23 mouse cellular contexts compared by ENCODE assay signal in the genomic region with DNA sequence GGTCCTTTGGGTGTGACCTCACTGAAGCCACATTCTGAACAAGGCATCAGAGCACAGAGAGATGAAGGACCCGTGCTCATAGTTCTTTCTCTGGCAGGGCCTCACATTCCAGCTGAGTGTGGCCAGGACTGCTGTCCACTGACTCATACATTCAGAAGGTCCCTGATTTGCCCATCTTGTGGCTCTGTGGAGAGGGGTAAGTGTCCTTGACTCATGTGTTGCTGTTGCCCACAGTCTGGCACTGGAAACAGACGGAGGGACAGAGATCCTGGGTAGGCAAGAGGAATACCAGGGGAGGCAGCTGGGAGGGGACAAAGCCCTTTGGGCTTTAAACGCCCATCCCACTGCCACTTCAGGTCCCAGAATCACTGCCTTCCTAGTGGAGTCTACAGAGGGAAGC. TPM values are rescaled to one million over a fixed set of nuclear protein-coding genes. Genes with fewer than 3 reads are reported as not detected.
DNase-seq lines count a peak whose midpoint lies in the region; ATAC-seq lines count a peak whose summit lies in the region.
"Had no signal": no experiment of that assay in that cellular context is flagged by ENCODE, and none has a peak within 500 bp of the region (broad histone marks: within the 10 kb centered on the region; RNA-seq: fewer than 3 reads in every experiment).

No protein-coding gene starts in this region.

- H3K4me2 ChIP-seq in hindbrain, embryonic 16.5 days (ENCODE audit: low read length): no peak overlapping the region
- no peak overlapping the region for H3K4me2 ChIP-seq in neural tube, embryonic 12.5 days (replicated peaks)
- H3K4me2 ChIP-seq: embryonic facial prominence, embryonic 13.5 days; heart, embryonic 15.5 days; kidney, embryonic 15.5 days; limb, embryonic 15.5 days; midbrain, embryonic 12.5 days had no signal

- peak; percentile 67 for DNase-seq in adrenal gland, adult 2 months
- DNase-seq in adrenal gland, postnatal 25 days: no peak
- DNase-seq in hindbrain, embryonic 10.5 days (ENCODE audit: low spot score): no peak
- no peak for DNase-seq in neural tube, embryonic 10.5 days (ENCODE audit: extremely low spot score, low spot score)
- no peak for DNase-seq in ovary, postnatal 14 days (ENCODE audit: low spot score)
- DNase-seq: cerebellum, adult 11-12 months; gastrocnemius, postnatal 25 days; heart, adult 2 months; heart, postnatal 4 days; kidney, postnatal 4 days; right cerebral cortex, adult 18-20 months; thymus, postnatal 14 days had no signal

- H3K27ac ChIP-seq in hindbrain, embryonic 16.5 days (ENCODE audit: low read depth, low read length): peak overlapping the region; percentile 6; the same call in 1 of the 2 replicates
- H3K27ac ChIP-seq in hindbrain, embryonic 10.5 days: no peak overlapping the region
- H3K27ac ChIP-seq in neural tube, embryonic 12.5 days: no peak overlapping the region
- H3K27ac ChIP-seq: embryonic facial prominence, embryonic 13.5 days; heart, adult 2 months; heart, embryonic 15.5 days; kidney, embryonic 15.5 days; limb, embryonic 15.5 days; midbrain, embryonic 12.5 days had no signal

- no peak for ATAC-seq in hindbrain, embryonic 16.5 days
- ATAC-seq in neural tube, embryonic 12.5 days (ENCODE audit: low FRiP score, low read depth): no peak
- ATAC-seq: intestine, postnatal 0 days; lung, postnatal 0 days had no signal

- H3K9me3 ChIP-seq in hindbrain, embryonic 16.5 days (ENCODE audit: control insufficient read depth, low read length): no peaks in the 10 kb centered on the region
- no peaks in the 10 kb centered on the region for H3K9me3 ChIP-seq in hindbrain, embryonic 10.5 days
- H3K9me3 ChIP-seq in neural tube, embryonic 12.5 days: no peaks in the 10 kb centered on the region
- H3K9me3 ChIP-seq: embryonic facial prominence, embryonic 13.5 days; G1E; heart, embryonic 15.5 days; kidney, embryonic 15.5 days; limb, embryonic 15.5 days; midbrain, embryonic 12.5 days had no signal

- no peaks in the 10 kb centered on the region for H3K27me3 ChIP-seq in hindbrain, embryonic 16.5 days (replicated peaks; ENCODE audit: control insufficient read depth, insufficient read depth, low read length)
- H3K27me3 ChIP-seq in hindbrain, embryonic 10.5 days (ENCODE audit: insufficient read depth, poor library complexity, severe bottlenecking): no peaks in the 10 kb centered on the region
- no peaks in the 10 kb centered on the region for H3K27me3 ChIP-seq in neural tube, embryonic 12.5 days (replicated peaks)
- H3K27me3 ChIP-seq: embryonic facial prominence, embryonic 13.5 days; heart, embryonic 15.5 days; kidney, embryonic 15.5 days; limb, embryonic 15.5 days had no signal

- no peaks in the 10 kb centered on the region for H3K36me3 ChIP-seq in hindbrain, embryonic 16.5 days (ENCODE audit: control insufficient read depth, insufficient read depth, low read length)
- H3K36me3 ChIP-seq in hindbrain, embryonic 10.5 days: peaks cover 35% of the 10 kb centered on the region
- H3K36me3 ChIP-seq in neural tube, embryonic 12.5 days: peaks cover 4% of the 10 kb centered on the region; the same call in 1 of the 2 replicates
- H3K36me3 ChIP-seq: midbrain, embryonic 12.5 days had no signal

- no peak overlapping the region for H3K4me3 ChIP-seq in hindbrain, embryonic 16.5 days (ENCODE audit: low read length)
- no peak overlapping the region for H3K4me3 ChIP-seq in hindbrain, embryonic 10.5 days
- no peak overlapping the region for H3K4me3 ChIP-seq in neural tube, embryonic 12.5 days
- H3K4me3 ChIP-seq: embryonic facial prominence, embryonic 13.5 days; heart, adult 2 months; heart, embryonic 15.5 days; kidney, embryonic 15.5 days; limb, embryonic 15.5 days; midbrain, embryonic 12.5 days; myocyte had no signal

- WGBS in hindbrain, embryonic 16.5 days: 84% methylated on average over 3 of the region's 3 CpGs
- WGBS in hindbrain, embryonic 10.5 days: 89% methylated on average over 3 of the region's 3 CpGs
- 88% methylated on average over 3 of the region's 3 CpGs for WGBS in neural tube, embryonic 12.5 days

- H3K9ac ChIP-seq in hindbrain, embryonic 16.5 days (ENCODE audit: low read depth, low read length): no peak overlapping the region
- peak overlapping the region; percentile 9; the same call in 1 of the 2 replicates for H3K9ac ChIP-seq in neural tube, embryonic 12.5 days
- H3K9ac ChIP-seq: embryonic facial prominence, embryonic 13.5 days; heart, embryonic 15.5 days; kidney, embryonic 15.5 days; limb, embryonic 15.5 days; midbrain, embryonic 12.5 days had no signal

- no peaks in the 10 kb centered on the region; the same call in 1 of the 2 replicates for H3K4me1 ChIP-seq in hindbrain, embryonic 16.5 days (ENCODE audit: control insufficient read depth, insufficient read depth, low read depth, low read length)
- H3K4me1 ChIP-seq in hindbrain, embryonic 10.5 days (replicated peaks): peaks cover 11% of the 10 kb centered on the region; the same call in 1 of the 2 replicates
- no peaks in the 10 kb centered on the region for H3K4me1 ChIP-seq in neural tube, embryonic 12.5 days
- H3K4me1 ChIP-seq: embryonic facial prominence, embryonic 13.5 days; heart, embryonic 15.5 days; kidney, embryonic 15.5 days; limb, embryonic 15.5 days; midbrain, embryonic 12.5 days had no signal

RNA-seq across cellular contexts. Expression of gene Ubiad1, which starts 9.5 kb away (rescaled TPM):
- 10 to 100 TPM; 16.0 to 22.3 TPM for total RNA-seq in adrenal gland, adult 2 months (2021)
- 25.4 and 30.2 TPM in 2 replicates for polyA plus RNA-seq in adrenal gland, adult 2 months (2012; rRNA removed)
- total RNA-seq in adrenal gland, postnatal 25 days (2021): 20.9 and 21.5 TPM in 2 replicates
- polyA plus RNA-seq in hindbrain, embryonic 16.5 days (2015; fragmentation: Nextera tagmentation; extraction: Ambion mirVana): 19.6 and 20.6 TPM in 2 replicates
- 25.0 and 25.8 TPM in 2 replicates for polyA plus RNA-seq in hindbrain, embryonic 10.5 days (2016; fragmentation: Nextera tagmentation; extraction: Ambion mirVana)
- 19.5 and 19.7 TPM in 2 replicates for polyA plus RNA-seq in neural tube, embryonic 12.5 days (2016; fragmentation: Nextera tagmentation; extraction: Ambion mirVana)

RNA-seq across cellular contexts. Expression of gene Mtor, which starts 13.3 kb away (rescaled TPM):
- total RNA-seq in adrenal gland, adult 2 months (2021): 10 to 100 TPM; 62.2 to 72.7 TPM
- 26.7 and 35.7 TPM in 2 replicates for polyA plus RNA-seq in adrenal gland, adult 2 months (2012; rRNA removed)
- total RNA-seq in adrenal gland, postnatal 25 days (2021): 61.0 and 81.2 TPM in 2 replicates
- polyA plus RNA-seq in hindbrain, embryonic 16.5 days (2015; fragmentation: Nextera tagmentation; extraction: Ambion mirVana): 20.6 and 22.7 TPM in 2 replicates
- polyA plus RNA-seq in hindbrain, embryonic 10.5 days (2016; fragmentation: Nextera tagmentation; extraction: Ambion mirVana): 25.1 and 25.3 TPM in 2 replicates
- polyA plus RNA-seq in neural tube, embryonic 12.5 days (2016; fragmentation: Nextera tagmentation; extraction: Ambion mirVana): 27.7 and 28.2 TPM in 2 replicates
